In genomic region chr13:28931266-28931665, GRCm38 (mm10) we compare ENCODE assay signal across 12 mouse cellular contexts. TPM values are rescaled to one million over a fixed set of nuclear protein-coding genes. Genes with fewer than 3 reads are reported as not detected.
DNase-seq lines count a peak whose midpoint lies in the region; ATAC-seq lines count a peak whose summit lies in the region.
"Had no signal": no experiment of that assay in that cellular context is flagged by ENCODE, and none has a peak within 500 bp of the region (broad histone marks: within the 10 kb centered on the region; RNA-seq: fewer than 3 reads in every experiment).

No protein-coding gene starts in this region.

- H3K4me3 ChIP-seq in heart, embryonic 12.5 days: no peak overlapping the region
- H3K4me3 ChIP-seq in lung, embryonic 16.5 days (ENCODE audit: low read length): no peak overlapping the region
- H3K4me3 ChIP-seq: erythroblast, embryonic 14.5 days; heart, embryonic 13.5 days; stomach, embryonic 15.5 days had no signal

- H3K36me3 ChIP-seq in heart, embryonic 12.5 days: no peaks in the 10 kb centered on the region
- H3K36me3 ChIP-seq in lung, embryonic 16.5 days (ENCODE audit: control insufficient read depth, insufficient read depth, low read length): no peaks in the 10 kb centered on the region
- H3K36me3 ChIP-seq: heart, embryonic 13.5 days; stomach, embryonic 15.5 days had no signal

- no peaks in the 10 kb centered on the region for H3K9me3 ChIP-seq in heart, embryonic 12.5 days (replicated peaks)
- no peaks in the 10 kb centered on the region for H3K9me3 ChIP-seq in lung, embryonic 16.5 days (ENCODE audit: control insufficient read depth, low read length)
- H3K9me3 ChIP-seq: heart, embryonic 13.5 days; stomach, embryonic 15.5 days had no signal

- peak; percentile 98 for DNase-seq in heart, adult 11 months
- DNase-seq in adrenal gland, adult 8-10 months: peak; percentile 31
- DNase-seq in heart, postnatal 10 days: peak; percentile 44 to 55
- DNase-seq in right cerebral cortex, postnatal 25 days: no peak
- DNase-seq in layer of hippocampus, postnatal 10 days (ENCODE audit: low spot score in 2 of 2): no peak
- DNase-seq in frontal cortex, adult 2 months (ENCODE audit: extremely low spot score in 1 of 2, low spot score in 1 of 2): no peak

- intact Hi-C loops in heart, postnatal 10 days (cut with DNase I): loop anchor here (5.0 kb wide), 2 partner anchors 44 to 514 kb away; no protein-coding TSS in a partner anchor

- H3K4me1 ChIP-seq in heart, embryonic 12.5 days (replicated peaks): peaks cover 16% of the 10 kb centered on the region
- H3K4me1 ChIP-seq in lung, embryonic 16.5 days (replicated peaks; ENCODE audit: control insufficient read depth, insufficient read depth, low read length): no peaks in the 10 kb centered on the region
- H3K4me1 ChIP-seq: stomach, embryonic 15.5 days had no signal

- ATAC-seq in heart, embryonic 12.5 days (ENCODE audit: insufficient number of reproducible peaks, low FRiP score): no peak
- ATAC-seq in lung, embryonic 16.5 days (ENCODE audit: low read depth): 0 out of 2 replicates have a peak, but pooled peaks have one; percentile 12

- WGBS in heart, embryonic 12.5 days: 62% methylated on average over 3 of the region's 3 CpGs
- 91% methylated on average over 3 of the region's 3 CpGs for WGBS in lung, embryonic 16.5 days

- no peak overlapping the region for H3K27ac ChIP-seq in heart, embryonic 12.5 days (ENCODE audit: poor library complexity, severe bottlenecking)
- no peak overlapping the region for H3K27ac ChIP-seq in lung, embryonic 16.5 days (ENCODE audit: low read length)
- H3K27ac ChIP-seq: heart, embryonic 13.5 days; macrophage; stomach, embryonic 15.5 days had no signal

- H3K4me2 ChIP-seq in heart, embryonic 12.5 days: no peak overlapping the region
- H3K4me2 ChIP-seq in lung, embryonic 16.5 days (ENCODE audit: low read depth, low read length): no peak overlapping the region
- H3K4me2 ChIP-seq: heart, embryonic 13.5 days; stomach, embryonic 15.5 days had no signal

- H3K9ac ChIP-seq in heart, embryonic 12.5 days: no peak overlapping the region
- no peak overlapping the region for H3K9ac ChIP-seq in lung, embryonic 16.5 days (ENCODE audit: low read length)
- H3K9ac ChIP-seq: heart, embryonic 13.5 days; stomach, embryonic 15.5 days had no signal

- H3K27me3 ChIP-seq in heart, embryonic 12.5 days (replicated peaks): no peaks in the 10 kb centered on the region
- no peaks in the 10 kb centered on the region for H3K27me3 ChIP-seq in lung, embryonic 16.5 days (ENCODE audit: control insufficient read depth, insufficient read depth, low read depth, low read length)
- H3K27me3 ChIP-seq: heart, embryonic 13.5 days; stomach, embryonic 15.5 days had no signal

RNA-seq across cellular contexts. Expression of gene Sox4, which starts 22.2 kb away (rescaled TPM):
- 78.2 and 84.1 TPM in 2 replicates for polyA plus RNA-seq in heart, embryonic 12.5 days (2016; fragmentation: Nextera tagmentation; extraction: Ambion mirVana)
- total RNA-seq in adrenal gland, adult 8-10 months (2022): 10 to 100 TPM; 21.8 to 31.1 (median 26.7) TPM
- total RNA-seq in heart, postnatal 10 days (2021): 100 to 1,000 TPM in 1 of 2 experiments, 10 to 100 TPM in 1; 58.8 to 129 TPM
- 25.8 and 38.5 TPM in 2 replicates for polyA plus RNA-seq in lung, embryonic 16.5 days (2015; fragmentation: Nextera tagmentation; extraction: Ambion mirVana)
- 10 to 100 TPM; 75.3 to 78.0 TPM for total RNA-seq in layer of hippocampus, postnatal 10 days (2021)
- 35.5 and 41.6 TPM in 2 replicates for polyA plus RNA-seq in frontal cortex, adult 2 months (2012; rRNA removed)

Comparison
In these comparisons a context has a peak if more than half of its experiments do, and no peak if none do; other contexts are left out.
1. DNase-seq: peak in heart, adult 11 months (single experiment), adrenal gland, adult 8-10 months (single experiment) and heart, postnatal 10 days (2 of 2); none in right cerebral cortex, postnatal 25 days (single experiment), layer of hippocampus, postnatal 10 days (0 of 2) and frontal cortex, adult 2 months (0 of 2).